Mouse (Mus musculus) embryonic facial prominence, embryonic 10.5 days (tissue): ENCODE data around the gene Tmem131. TPM values are rescaled to one million over a fixed set of nuclear protein-coding genes. Genes with fewer than 3 reads are reported as not detected.

Source experiments
- DNase-seq: peaks from one replicate; pipeline ENCODE4 v3.0.0-alpha.2; 2017; ENCODE audit warnings: low spot score
- H3K27ac ChIP-seq: fragments of 300-500 bp; sonication (generic); replicated peaks from 2 replicates; pipeline ENCODE4 v1.5.1; 2016; ENCODE audit warnings: mild to moderate bottlenecking
- H3K27me3 ChIP-seq: fragments of 300-500 bp; sonication (generic); replicated peaks from 2 replicates; pipeline ENCODE4 v1.6.1; 2016; ENCODE audit warnings: low read depth, mild to moderate bottlenecking; ENCODE audit not compliant: poor library complexity, severe bottlenecking
- H3K36me3 ChIP-seq: fragments of 300-500 bp; sonication (generic); replicated peaks from 2 replicates; pipeline ENCODE4 v1.6.1; 2016; ENCODE audit warnings: mild to moderate bottlenecking, moderate library complexity
- H3K4me1 ChIP-seq: fragments of 300-500 bp; sonication (generic); 2 replicates; pipeline ENCODE4 v1.6.1; 2016
- H3K4me3 ChIP-seq: fragments of 300-500 bp; sonication (generic); 2 replicates; pipeline ENCODE4 v1.5.1; 2016; ENCODE audit warnings: mild to moderate bottlenecking, moderate library complexity
- H3K9me3 ChIP-seq: fragments of 300-500 bp; sonication (generic); 2 replicates; pipeline ENCODE4 v1.6.1; 2016; ENCODE audit warnings: mild to moderate bottlenecking
- WGBS: fragments of 180-500 bp; shearing (Covaris S2); methylation state at CpG from one replicate; pipeline ENCODE4 v1.1.7; 2016; 5-methylcytosine and 5-hydroxymethylcytosine counted together
- polyA plus RNA-seq: library from polyadenylated mRNA; unstranded; fragments of >200 nt; fragmentation: Nextera tagmentation; extraction: Ambion mirVana; gene quantifications from 2 replicates; pipeline ENCODE4 v1.2.1, GENCODE M21; 2016

Tmem131 gene
- polyA plus RNA-seq, 1 experiment from 2014 or later = 14.0 TPM

DNA sequence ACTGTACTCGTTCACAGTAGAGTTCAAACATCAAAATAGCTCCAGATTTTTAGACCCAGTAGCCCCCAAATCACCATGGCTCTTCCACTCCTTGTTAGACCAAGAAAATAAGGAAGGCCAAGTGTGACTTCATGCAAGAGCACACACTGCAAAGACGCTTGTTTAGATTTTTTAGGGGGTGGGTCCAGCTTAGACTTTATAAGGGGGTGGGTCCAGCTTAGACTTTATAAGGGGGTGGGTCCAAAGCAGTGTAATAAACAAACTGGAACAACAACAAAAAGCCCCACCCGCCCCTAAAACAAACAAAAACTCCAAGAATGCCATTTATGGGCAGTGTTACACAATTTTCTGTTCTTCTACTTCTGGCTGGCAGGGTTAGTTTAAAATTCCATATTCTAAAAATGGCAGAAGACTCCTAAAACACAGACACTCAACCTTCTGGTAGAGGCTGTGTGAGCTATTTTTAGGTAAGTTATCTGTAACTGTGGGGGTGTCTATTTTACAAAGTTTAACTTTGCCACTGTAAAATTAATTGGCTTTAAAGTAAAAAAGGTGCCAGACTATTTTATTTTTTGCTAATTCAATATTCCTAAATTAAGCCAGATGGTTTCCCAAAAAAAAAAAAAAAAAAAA, 143.0 kb downstream of the Tmem131 start:
- Histone ChIP-seq H3K27ac (no peak overlapping the region), H3K36me3 (peaks cover 94% of the 10 kb centered on the region), H3K9me3 (no peaks in the 10 kb centered on the region), H3K27me3 (no peaks in the 10 kb centered on the region), H3K4me3 (no peak overlapping the region), H3K4me1 (no peaks in the 10 kb centered on the region)
- DNase-seq = no peak
- 84% methylated on average over 3 of the region's 3 CpGs for WGBS

DNA sequence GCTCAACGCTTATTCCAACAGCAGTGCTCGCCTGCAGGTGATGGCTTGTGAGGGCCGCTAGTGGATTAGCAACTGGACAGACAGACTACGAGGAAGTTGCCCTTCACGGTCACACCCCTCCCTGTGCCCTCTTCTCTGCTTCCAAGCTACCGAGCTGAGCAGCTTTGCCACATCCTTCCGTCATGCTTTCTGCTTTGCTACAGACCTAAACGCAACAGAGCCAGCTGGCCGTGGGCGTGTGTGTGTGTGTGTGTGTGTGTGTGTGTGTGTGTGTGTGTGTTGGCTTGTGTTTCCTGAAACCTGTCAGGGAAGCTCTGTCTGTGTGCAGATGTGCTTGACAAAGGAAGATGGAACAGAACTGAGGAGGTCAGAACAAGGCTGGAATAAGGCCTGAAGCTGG, 146.0 kb downstream of the Tmem131 start:
- DNase-seq = no peak
- no peak overlapping the region for H3K27ac ChIP-seq
- H3K9me3 ChIP-seq = no peaks in the 10 kb centered on the region
- no peak overlapping the region for H3K4me3 ChIP-seq
- WGBS = 90% methylated on average over 10 of the region's 10 CpGs
- H3K4me1 ChIP-seq = no peaks in the 10 kb centered on the region
- peaks cover 97% of the 10 kb centered on the region for H3K36me3 ChIP-seq
- no peaks in the 10 kb centered on the region for H3K27me3 ChIP-seq

DNA sequence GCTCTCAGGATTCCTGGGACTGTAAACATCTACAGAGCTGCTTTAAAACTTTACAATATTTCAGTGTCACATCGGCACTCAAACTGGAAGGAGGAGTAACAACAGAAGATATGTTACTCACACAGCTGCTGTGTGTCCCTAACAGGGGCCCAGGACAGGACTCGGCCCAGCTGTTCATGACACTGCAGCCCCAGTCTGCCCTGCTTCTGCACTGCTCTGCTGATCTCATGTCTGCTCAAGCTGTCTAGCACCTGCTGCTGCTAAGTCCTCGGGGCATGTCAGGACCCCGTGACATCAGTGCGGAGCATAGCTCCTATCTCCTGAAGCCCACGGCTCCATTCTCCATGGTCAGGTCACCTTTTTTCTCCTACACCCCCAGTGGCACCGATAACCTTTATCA, 146.8 kb downstream of the Tmem131 start:
- no peaks in the 10 kb centered on the region for H3K27me3 ChIP-seq
- H3K9me3 ChIP-seq = no peaks in the 10 kb centered on the region
- no peak overlapping the region for H3K27ac ChIP-seq
- no peaks in the 10 kb centered on the region for H3K4me1 ChIP-seq
- no peak overlapping the region for H3K4me3 ChIP-seq
- H3K36me3 ChIP-seq = peaks cover 96% of the 10 kb centered on the region
- 91% methylated on average over 7 of the region's 7 CpGs for WGBS
- DNase-seq = no peak

DNA sequence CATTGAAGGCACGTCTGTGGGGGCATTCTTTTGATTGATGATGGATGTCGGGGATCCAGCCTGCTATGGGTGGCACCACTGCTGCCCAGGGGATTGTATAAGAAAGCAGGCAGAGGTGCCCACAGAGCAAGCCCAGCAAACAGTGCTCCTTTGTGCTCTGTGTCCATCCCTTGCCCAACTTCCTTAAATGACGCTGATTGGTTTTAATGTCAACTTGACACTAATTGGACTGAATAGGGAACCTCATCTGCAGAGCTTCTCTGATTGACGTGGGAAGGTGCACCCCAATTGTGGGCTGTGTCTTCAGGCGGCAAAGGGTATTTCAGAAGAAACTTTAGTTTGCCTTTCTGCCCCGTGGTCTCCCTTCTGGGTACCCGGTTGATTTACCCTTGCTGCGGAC, 154.1 kb downstream of the Tmem131 start:
- H3K4me3 ChIP-seq = no peak overlapping the region
- WGBS = 79% methylated on average over 8 of the region's 8 CpGs
- DNase-seq = no peak
- H3K4me1 ChIP-seq = peaks cover 12% of the 10 kb centered on the region
- no peaks in the 10 kb centered on the region for H3K9me3 ChIP-seq
- H3K36me3 ChIP-seq = peaks cover 39% of the 10 kb centered on the region
- no peak overlapping the region for H3K27ac ChIP-seq
- 0 out of 2 replicates have a peak, but pooled peaks cover 9% of the 10 kb centered on the region for H3K27me3 ChIP-seq

DNA sequence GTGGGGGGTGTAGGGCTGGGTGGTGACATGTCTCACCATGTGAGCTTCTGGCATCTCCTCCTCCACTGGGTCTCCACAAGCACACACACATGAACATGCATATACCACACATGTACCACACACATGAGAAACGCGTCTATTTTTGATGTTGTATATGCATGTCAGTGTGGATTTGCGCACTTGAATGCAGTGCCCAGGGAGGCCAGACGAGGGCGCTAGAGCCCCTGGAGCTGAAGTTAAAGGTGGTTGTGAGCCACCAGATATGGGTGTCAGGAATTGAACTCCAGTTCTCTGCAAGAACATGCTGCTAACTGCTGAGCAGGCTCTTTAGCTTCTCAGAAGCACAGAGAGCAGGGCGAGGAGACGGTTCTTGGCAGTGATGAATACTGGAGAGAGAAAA, 157.1 kb downstream of the Tmem131 start:
- Histone ChIP-seq H3K4me1 (peaks cover 12% of the 10 kb centered on the region), H3K9me3 (no peaks in the 10 kb centered on the region), H3K27ac (no peak overlapping the region), H3K4me3 (no peak overlapping the region), H3K36me3 (peaks cover 10% of the 10 kb centered on the region), H3K27me3 (peaks cover 18% of the 10 kb centered on the region; the same call in 1 of the 2 replicates)
- 93% methylated on average over 7 of the region's 7 CpGs for WGBS
- DNase-seq = no peak

DNA sequence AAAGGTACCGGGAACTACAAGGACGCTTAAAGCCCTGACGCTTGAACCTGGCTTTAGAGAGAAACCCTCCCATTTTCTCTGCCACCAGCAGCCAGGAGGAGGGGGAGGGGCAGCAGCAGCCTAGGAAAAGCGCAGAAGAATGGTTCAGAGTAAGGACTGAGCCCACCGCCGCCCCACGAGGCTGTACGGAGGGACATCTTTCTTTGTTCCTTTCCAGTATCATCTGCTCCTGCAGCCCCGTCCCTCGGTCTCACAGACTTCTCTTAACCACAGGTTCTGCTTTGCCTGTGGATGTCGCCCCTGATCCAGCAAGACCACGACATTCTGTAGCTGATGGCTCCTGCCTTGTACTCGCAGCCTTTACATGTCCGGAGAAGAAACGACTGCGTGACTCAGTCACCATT, 158.2 kb downstream of the Tmem131 start:
- peak overlapping the region; percentile 36 for H3K27ac ChIP-seq
- H3K9me3 ChIP-seq = no peaks in the 10 kb centered on the region
- H3K4me1 ChIP-seq = peaks cover 12% of the 10 kb centered on the region
- 3% methylated on average over 16 of the region's 16 CpGs for WGBS
- H3K36me3 ChIP-seq = no peaks in the 10 kb centered on the region
- peak; percentile 59 for DNase-seq
- peaks cover 18% of the 10 kb centered on the region; the same call in 1 of the 2 replicates for H3K27me3 ChIP-seq
- H3K4me3 ChIP-seq = peak overlapping the region; percentile 57

DNA sequence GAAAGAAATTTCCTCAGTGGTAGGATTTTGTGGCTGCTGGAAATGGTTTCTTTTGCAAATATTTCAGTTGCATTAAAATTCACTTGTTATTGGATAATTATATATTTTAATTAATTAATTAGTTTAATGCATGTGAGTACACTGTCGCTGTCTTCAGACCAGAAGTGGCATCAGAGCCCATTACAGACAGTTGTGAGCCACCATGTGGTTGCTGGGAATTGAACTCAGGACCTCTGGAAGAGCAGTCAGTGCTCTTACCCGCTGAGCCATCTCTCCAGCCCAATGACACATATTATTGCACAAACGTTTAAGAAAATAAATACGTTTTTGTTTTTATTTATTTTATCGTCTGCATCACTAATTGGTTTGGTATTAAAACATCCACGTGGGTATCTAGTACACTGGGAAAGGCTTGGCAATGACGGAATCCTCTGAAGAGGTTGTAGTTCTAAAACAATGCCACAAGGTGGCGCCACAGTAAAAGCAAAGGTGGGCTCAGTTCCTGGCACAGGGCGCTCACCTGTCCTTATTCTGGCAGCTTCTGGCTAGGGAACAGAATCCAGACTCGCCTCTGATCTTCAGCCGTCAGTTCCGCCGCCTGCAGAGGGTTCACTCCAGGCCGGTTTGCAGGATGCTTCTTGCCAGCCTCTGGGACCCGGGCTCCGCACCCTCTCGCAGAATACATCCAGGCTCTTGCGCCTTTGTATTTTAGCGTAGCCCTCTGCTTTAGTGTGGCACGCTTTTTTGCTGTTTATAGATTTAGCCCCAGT, 158.9 kb downstream of the Tmem131 start:
- 5% methylated on average over 20 of the region's 20 CpGs for WGBS
- Histone ChIP-seq H3K9me3 (no peaks in the 10 kb centered on the region), H3K4me3 (peak overlapping the region; percentile 57), H3K4me1 (peaks cover 12% of the 10 kb centered on the region), H3K36me3 (no peaks in the 10 kb centered on the region), H3K27ac (peak overlapping the region; percentile 36; the same call in 1 of the 2 replicates), H3K27me3 (peaks cover 18% of the 10 kb centered on the region; the same call in 1 of the 2 replicates)
- peak; percentile 83 for DNase-seq

DNA sequence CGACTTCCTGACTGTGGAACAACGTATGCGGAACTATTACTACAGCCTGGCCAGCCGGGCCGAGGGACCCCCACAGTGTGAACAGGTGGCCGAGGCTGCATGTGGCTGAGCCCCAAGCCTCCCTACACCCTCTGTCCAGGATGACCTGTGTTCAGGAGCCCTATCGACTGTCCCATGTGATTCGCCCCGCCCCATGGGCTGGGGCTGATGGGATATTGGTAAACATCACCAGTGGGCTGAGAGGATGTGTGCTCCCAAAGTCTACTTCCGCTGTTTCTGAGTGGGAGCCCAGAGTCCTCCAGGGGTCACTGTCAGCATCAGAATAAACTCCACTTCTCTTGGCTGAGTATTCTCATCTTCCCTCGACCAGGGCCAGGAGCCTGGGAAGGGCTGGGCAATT, 161.0 kb downstream of the Tmem131 start:
- DNase-seq = no peak
- Histone ChIP-seq H3K27ac (no peak overlapping the region), H3K27me3 (peaks cover 18% of the 10 kb centered on the region; the same call in 1 of the 2 replicates), H3K4me1 (peaks cover 12% of the 10 kb centered on the region), H3K9me3 (no peaks in the 10 kb centered on the region), H3K4me3 (no peak overlapping the region), H3K36me3 (no peaks in the 10 kb centered on the region)
- 84% methylated on average over 11 of the region's 11 CpGs for WGBS

DNA sequence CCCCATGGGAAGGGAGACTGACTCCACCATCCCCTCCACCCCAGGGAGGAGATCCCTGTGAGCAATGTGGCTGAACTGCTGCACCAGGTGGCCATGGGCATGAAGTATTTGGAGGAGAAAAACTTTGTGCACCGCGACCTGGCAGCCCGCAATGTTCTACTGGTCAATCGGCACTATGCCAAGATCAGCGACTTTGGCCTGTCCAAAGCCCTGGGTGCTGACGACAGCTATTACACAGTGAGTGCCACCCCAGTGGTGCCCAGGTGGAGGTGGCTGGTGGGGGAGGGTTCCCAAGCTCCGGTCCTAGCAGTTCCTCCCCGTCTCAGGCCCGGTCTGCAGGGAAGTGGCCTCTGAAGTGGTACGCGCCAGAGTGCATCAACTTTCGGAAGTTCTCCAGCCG, 162.7 kb downstream of the Tmem131 start:
- Histone ChIP-seq H3K27me3 (peaks cover 16% of the 10 kb centered on the region; the same call in 1 of the 2 replicates), H3K27ac (no peak overlapping the region), H3K9me3 (no peaks in the 10 kb centered on the region), H3K4me3 (no peak overlapping the region), H3K4me1 (peaks cover 11% of the 10 kb centered on the region), H3K36me3 (no peaks in the 10 kb centered on the region)
- 91% methylated on average over 13 of the region's 13 CpGs for WGBS
- DNase-seq = no peak

DNA sequence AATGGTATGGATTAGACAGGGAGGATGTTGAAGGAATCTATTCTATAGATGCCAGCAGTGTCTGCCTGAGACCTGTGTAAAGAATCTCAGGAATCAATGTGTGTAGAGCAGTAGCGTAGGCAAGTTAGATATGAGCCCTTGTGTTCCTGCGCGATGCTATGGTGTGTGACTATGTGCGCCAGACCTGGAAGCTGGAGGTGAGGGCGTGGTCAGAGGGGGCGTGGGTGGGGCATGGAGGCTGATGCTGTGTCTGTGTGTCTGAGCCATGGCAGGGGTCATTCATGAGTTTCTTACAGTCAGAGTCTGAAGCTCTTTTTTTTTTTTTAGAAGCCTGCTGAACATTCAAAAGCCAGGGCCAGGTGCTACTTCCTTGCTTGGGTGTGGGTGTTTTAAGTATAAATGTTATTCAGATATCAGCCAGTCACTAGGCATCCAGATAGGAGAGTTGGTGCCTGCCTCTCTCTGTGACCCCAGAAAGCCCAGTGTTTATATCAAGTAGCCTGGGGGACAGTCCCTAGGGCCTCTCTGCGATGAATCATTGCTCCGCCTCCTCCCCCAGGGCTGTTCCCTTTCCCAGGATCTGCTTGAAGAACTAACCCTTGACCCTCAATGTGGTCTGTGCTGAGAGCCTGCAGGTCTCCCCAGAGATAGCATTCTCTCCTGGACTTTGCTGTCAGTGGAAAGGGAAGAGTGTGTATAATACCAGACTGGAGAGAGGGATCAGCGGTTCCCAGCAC, 171.1 kb downstream of the Tmem131 start:
- 85% methylated on average over 9 of the region's 9 CpGs for WGBS
- Histone ChIP-seq H3K4me3 (no peak overlapping the region), H3K27me3 (peaks cover 33% of the 10 kb centered on the region), H3K36me3 (no peaks in the 10 kb centered on the region), H3K4me1 (peaks cover 15% of the 10 kb centered on the region), H3K9me3 (no peaks in the 10 kb centered on the region), H3K27ac (no peak overlapping the region)
- no peak for DNase-seq

DNA sequence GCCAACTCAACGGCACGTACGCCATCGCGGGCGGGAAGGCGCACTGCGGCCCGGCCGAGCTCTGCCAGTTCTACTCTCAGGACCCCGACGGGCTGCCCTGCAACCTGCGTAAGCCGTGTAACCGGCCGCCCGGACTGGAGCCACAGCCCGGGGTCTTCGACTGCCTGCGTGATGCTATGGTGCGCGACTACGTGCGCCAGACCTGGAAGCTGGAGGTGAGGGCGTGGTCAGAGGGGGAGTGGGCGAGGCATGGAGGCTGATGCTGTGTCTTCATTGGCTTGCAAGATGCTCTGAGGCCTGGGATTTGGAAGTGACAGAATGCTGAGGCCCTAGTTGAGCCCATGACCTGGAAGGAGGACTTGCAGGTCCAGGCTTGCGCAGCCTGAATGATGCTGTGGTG, 172.5 kb downstream of the Tmem131 start:
- peaks cover 33% of the 10 kb centered on the region for H3K27me3 ChIP-seq
- no peaks in the 10 kb centered on the region for H3K9me3 ChIP-seq
- H3K4me3 ChIP-seq = peak overlapping the region; percentile 52
- H3K4me1 ChIP-seq = peaks cover 23% of the 10 kb centered on the region
- no peaks in the 10 kb centered on the region for H3K36me3 ChIP-seq
- DNase-seq = peak; percentile 58
- H3K27ac ChIP-seq = peak overlapping the region; percentile 57
- WGBS = 15% methylated on average over 27 of the region's 27 CpGs

DNA sequence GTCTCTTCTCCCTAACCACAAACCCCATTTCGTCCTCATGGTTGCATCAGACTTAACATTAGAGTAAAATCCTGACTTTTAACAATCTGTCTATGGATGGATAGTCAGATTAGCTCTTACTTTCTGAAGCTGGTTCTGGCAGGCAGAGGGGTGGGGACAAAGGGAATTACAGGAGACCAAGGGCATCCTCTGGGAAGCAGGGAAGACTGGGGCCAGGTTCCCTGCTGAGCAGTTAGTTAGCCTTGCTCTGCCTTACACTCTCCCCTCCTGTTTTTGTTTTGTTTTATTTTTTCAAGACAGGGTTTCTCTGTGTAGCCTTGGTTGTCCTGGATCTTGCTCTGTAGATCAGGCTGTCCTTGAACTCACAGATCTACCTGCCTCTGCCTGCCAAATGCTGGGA, 173.5 kb downstream of the Tmem131 start:
- no peak for DNase-seq
- Histone ChIP-seq H3K36me3 (no peaks in the 10 kb centered on the region), H3K4me1 (peaks cover 23% of the 10 kb centered on the region), H3K9me3 (no peaks in the 10 kb centered on the region), H3K4me3 (no peak overlapping the region), H3K27me3 (peaks cover 33% of the 10 kb centered on the region), H3K27ac (no peak overlapping the region)
- 80% methylated on average over 1 of the region's 1 CpGs for WGBS
